14 mouse cellular contexts compared by ENCODE assay signal in genomic region chr16:95872436-95872835, GRCm38 (mm10).
DNase-seq lines count a peak whose midpoint lies in the region; ATAC-seq lines count a peak whose summit lies in the region.
"Had no signal": no experiment of that assay in that cellular context is flagged by ENCODE, and none has a peak within 500 bp of the region (broad histone marks: within the 10 kb centered on the region; RNA-seq: fewer than 3 reads in every experiment).

No protein-coding gene starts in this region.

- no peak overlapping the region for H3K4me2 ChIP-seq in heart, embryonic 11.5 days
- H3K4me2 ChIP-seq: forebrain, embryonic 13.5 days; hindbrain, embryonic 12.5 days; liver, embryonic 11.5 days had no signal

- H3K9me3 ChIP-seq in heart, embryonic 11.5 days (replicated peaks; ENCODE audit: control insufficient read depth, low read length) = no peaks in the 10 kb centered on the region
- no peaks in the 10 kb centered on the region for H3K9me3 ChIP-seq in heart, embryonic 10.5 days
- H3K9me3 ChIP-seq: forebrain, embryonic 13.5 days; hindbrain, embryonic 12.5 days had no signal

- H3K36me3 ChIP-seq in heart, embryonic 11.5 days (ENCODE audit: control insufficient read depth, insufficient read depth, low read length) = no peaks in the 10 kb centered on the region
- H3K36me3 ChIP-seq in heart, embryonic 10.5 days = no peaks in the 10 kb centered on the region
- H3K36me3 ChIP-seq: hindbrain, embryonic 12.5 days had no signal

- peak; percentile 99 for DNase-seq in heart, adult 11 months
- peak; percentile 38 for DNase-seq in adrenal gland, postnatal 25 days
- peak; percentile 54 for DNase-seq in heart, embryonic 10.5 days (ENCODE audit: low spot score)
- peak; percentile 64 for DNase-seq in kidney, postnatal 14 days
- no peak for DNase-seq in layer of hippocampus, adult 18-20 months (ENCODE audit: low spot score in 2 of 2)
- DNase-seq in urinary bladder, adult 18-20 months (ENCODE audit: low spot score in 2 of 2) = no peak
- no peak for DNase-seq in layer of hippocampus, postnatal 14 days (ENCODE audit: low spot score in 2 of 2)
- DNase-seq: embryo, embryonic 11 days had no signal

- H3K4me3 ChIP-seq in heart, embryonic 11.5 days (ENCODE audit: low read depth, low read length) = no peak overlapping the region
- H3K4me3 ChIP-seq in heart, embryonic 10.5 days = no peak overlapping the region
- H3K4me3 ChIP-seq: forebrain, embryonic 13.5 days; hindbrain, embryonic 12.5 days had no signal

- H3K4me1 ChIP-seq in heart, embryonic 11.5 days (ENCODE audit: control insufficient read depth, insufficient read depth, low read length) = peaks cover 3% of the 10 kb centered on the region; the same call in 1 of the 2 replicates
- H3K4me1 ChIP-seq in heart, embryonic 10.5 days = peaks cover 6% of the 10 kb centered on the region; the same call in 1 of the 2 replicates
- H3K4me1 ChIP-seq: forebrain, embryonic 13.5 days had no signal

- no peaks in the 10 kb centered on the region for H3K27me3 ChIP-seq in heart, embryonic 11.5 days (ENCODE audit: control insufficient read depth, insufficient read depth, low read length)
- H3K27me3 ChIP-seq in heart, embryonic 10.5 days (ENCODE audit: insufficient read depth, poor library complexity, severe bottlenecking) = no peaks in the 10 kb centered on the region
- H3K27me3 ChIP-seq: forebrain, embryonic 13.5 days; hindbrain, embryonic 12.5 days; Patski had no signal

- no peak overlapping the region for H3K27ac ChIP-seq in heart, embryonic 11.5 days (ENCODE audit: low read depth, low read length)
- H3K27ac ChIP-seq in heart, embryonic 10.5 days = no peak overlapping the region
- H3K27ac ChIP-seq: forebrain, embryonic 13.5 days; hindbrain, embryonic 12.5 days had no signal

- H3K9ac ChIP-seq in heart, embryonic 11.5 days (ENCODE audit: low read depth, low read length) = no peak overlapping the region
- H3K9ac ChIP-seq: forebrain, embryonic 13.5 days; hindbrain, embryonic 12.5 days had no signal

- 49% methylated on average over 3 of the region's 3 CpGs for whole genome bisulfite sequencing in heart, embryonic 11.5 days (ENCODE audit: insufficient replicate concordance)
- WGBS in heart, embryonic 10.5 days = 41% methylated on average over 3 of the region's 3 CpGs

- ATAC-seq in heart, embryonic 11.5 days (replicated peaks; ENCODE audit: insufficient number of reproducible peaks, low FRiP score, low TSS enrichment) = no peak
- ATAC-seq: forebrain, embryonic 13.5 days; midbrain, embryonic 16.5 days; Patski had no signal

Comparison
In these comparisons a context has a peak if more than half of its experiments do, and no peak if none do; other contexts are left out.
1. DNase-seq: peak in heart, adult 11 months (single experiment), adrenal gland, postnatal 25 days (single experiment), heart, embryonic 10.5 days (single experiment) and kidney, postnatal 14 days (single experiment); none in layer of hippocampus, adult 18-20 months (0 of 2), urinary bladder, adult 18-20 months (0 of 2) and layer of hippocampus, postnatal 14 days (0 of 2).